Mouse (Mus musculus): Measurements from ENCODE around the gene Ms4a1. TPM values are rescaled to one million over a fixed set of nuclear protein-coding genes. Genes with fewer than 3 reads are reported as not detected.

The Ms4a1 gene
- 44.6 TPM for total RNA-seq (2023)

GRCm38 (mm10) chr19:11266052-11266845 lies at the start of gene Ms4a1:
Gene Ms4a1 (minus strand): TSS chr19:11266241.

GRCm38 (mm10) chr19:11314354-11314753 lies 48.3 kb upstream of the Ms4a1 start, which contains the start of gene Ms4a14:
Gene Ms4a14 (minus strand): TSS chr19:11314454.

GRCm38 (mm10) chr19:11283773-11284172 lies 17.7 kb upstream of the Ms4a1 start, which contains the start of gene Ms4a5:
Gene Ms4a5 (minus strand): TSS chr19:11283873.

GRCm38 (mm10) chr19:11232348-11232747 lies 33.7 kb downstream of the Ms4a1 start, which contains the start of gene Ms4a12:
Gene Ms4a12 (minus strand): TSS chr19:11232448.

Other genes with a start within 250 kb of the Ms4a1 start
- not detected for gene Ms4a18, start 248.2 kb downstream of the Ms4a1 start, total RNA-seq (2023)
- gene Ms4a8a, start 185.1 kb downstream of the Ms4a1 start, total RNA-seq (2023) = not detected
- not detected for gene 1700017D01Rik, start 135.4 kb downstream of the Ms4a1 start, total RNA-seq (2023)
- not detected for gene 1700025F22Rik, start 100.9 kb downstream of the Ms4a1 start, total RNA-seq (2023)
- gene Ms4a13, start 69.5 kb downstream of the Ms4a1 start, total RNA-seq (2023) = not detected
- not detected for gene Ms4a12, start 33.8 kb downstream of the Ms4a1 start, total RNA-seq (2023)
- gene Ms4a5, start 17.6 kb upstream of the Ms4a1 start, total RNA-seq (2023) = not detected
- gene Ms4a14, start 48.2 kb upstream of the Ms4a1 start, total RNA-seq (2023) = not detected
- 0.61 TPM for gene Ms4a7, start 69.9 kb upstream of the Ms4a1 start, total RNA-seq (2023)
- 1.5 TPM for gene Ms4a4a, start 109.3 kb upstream of the Ms4a1 start, total RNA-seq (2023)
- gene Ms4a4c, start 138.5 kb upstream of the Ms4a1 start, total RNA-seq (2023) = 53.2 TPM
- gene Ms4a4b, start 177.3 kb upstream of the Ms4a1 start, total RNA-seq (2023) = 937 TPM
- gene Ms4a6c, start 203.1 kb upstream of the Ms4a1 start, total RNA-seq (2023) = 33.8 TPM
- 328 TPM for gene Gm8369, start 219.7 kb upstream of the Ms4a1 start, total RNA-seq (2023)